Mouse (Mus musculus) liver, postnatal 0 days (tissue): ENCODE data around the gene BC024978.

Experiments used
- CTCF ChIP-seq: sonication (generic); IDR thresholded peaks from 2 replicates; pipeline ENCODE4 v1.5.1; 2016; ENCODE audit warnings: antibody characterized with exemption, low read depth
- EP300 ChIP-seq: IDR thresholded peaks from 2 replicates; pipeline ENCODE4 v1.6.1; 2016; ENCODE audit warnings: antibody characterized with exemption, low read depth, mild to moderate bottlenecking

DNA sequence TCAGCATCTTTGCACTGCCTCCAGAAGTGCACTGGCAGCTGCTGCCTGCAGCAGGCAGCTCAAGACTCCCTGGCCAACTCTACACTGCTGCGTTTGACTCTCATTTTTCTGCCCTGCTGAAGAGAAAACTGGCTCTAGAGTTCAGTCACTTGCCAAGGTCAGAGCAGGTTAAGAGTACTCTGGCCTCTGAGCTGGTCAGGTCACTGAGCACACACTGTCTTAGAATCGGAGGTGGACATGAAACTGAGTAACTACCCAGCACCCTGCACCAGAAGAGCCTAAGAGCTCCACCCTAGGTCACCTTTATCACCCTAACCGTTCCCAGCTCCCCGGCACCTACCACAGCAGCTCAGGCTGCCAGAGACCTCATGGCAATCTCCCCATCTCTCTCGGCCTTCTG, 9.6 kb upstream of the BC024978 start:
- TF ChIP-seq CTCF (no peak), EP300 (no peak)
